Mouse (Mus musculus): ENCODE data around the gene Chd6.
A peak's percentile ranks its signal among the peaks of the same experiment; 100 is the strongest.

The Chd6 gene

GRCm38 (mm10) chr2:161108933-161109371 lies at the start of gene Chd6:
Chd6 (minus strand) TSS chr2:161109075.
- DNase-seq, result peak; percentile 99 to 100

GRCm38 (mm10) chr2:161150004-161150842 lies 41.3 kb upstream of the Chd6 start:
- no peak for DNase-seq

- no peak for DNase-seq
Observed at GRCm38 (mm10) chr2:161148428-161149020, 39.6 kb upstream of the Chd6 start.

- DNase-seq, result no peak
Observed at GRCm38 (mm10) chr2:161147656-161148427, 39.0 kb upstream of the Chd6 start.

GRCm38 (mm10) chr2:161144799-161145198 lies 35.9 kb upstream of the Chd6 start:
- no peak for DNase-seq

- peak; percentile 37 to 46 for DNase-seq
Observed at GRCm38 (mm10) chr2:161138672-161139536, 30.0 kb upstream of the Chd6 start.

GRCm38 (mm10) chr2:161136999-161137398 lies 28.1 kb upstream of the Chd6 start:
- no peak for DNase-seq

- DNase-seq, result no peak
Observed at GRCm38 (mm10) chr2:161128367-161129111, 19.7 kb upstream of the Chd6 start.

- DNase-seq, result no peak
Observed at GRCm38 (mm10) chr2:161112011-161112410, 3.1 kb upstream of the Chd6 start.

GRCm38 (mm10) chr2:161109398-161109821 lies 535 bp upstream of the Chd6 start:
- DNase-seq, result peak in 1 of 2 experiments; percentile 44

- DNase-seq, result peak; percentile 51 to 71
Observed at GRCm38 (mm10) chr2:161108085-161108927, 569 bp downstream of the Chd6 start.

- DNase-seq, result no peak
Observed at GRCm38 (mm10) chr2:161107236-161107635, 1.6 kb downstream of the Chd6 start.

GRCm38 (mm10) chr2:161103769-161104168 lies 5.1 kb downstream of the Chd6 start:
- DNase-seq, result no peak

GRCm38 (mm10) chr2:161102102-161102501 lies 6.8 kb downstream of the Chd6 start:
- DNase-seq, result no peak

- DNase-seq, result no peak
Observed at GRCm38 (mm10) chr2:161097746-161098145, 11.1 kb downstream of the Chd6 start.

GRCm38 (mm10) chr2:161090746-161091405 lies 18.0 kb downstream of the Chd6 start:
- no peak for DNase-seq

GRCm38 (mm10) chr2:161090200-161090599 lies 18.7 kb downstream of the Chd6 start:
- DNase-seq, result no peak

GRCm38 (mm10) chr2:161078590-161078989 lies 30.3 kb downstream of the Chd6 start:
- DNase-seq, result no peak

GRCm38 (mm10) chr2:161076262-161076661 lies 32.6 kb downstream of the Chd6 start:
- DNase-seq, result no peak

- DNase-seq, result no peak
Observed at GRCm38 (mm10) chr2:161075553-161075952, 33.3 kb downstream of the Chd6 start.
